Mouse (Mus musculus) CD4-positive, CD25-positive, alpha-beta regulatory T cell, adult 4 months (primary cell): ENCODE data around the gene Hrh1. TPM values are rescaled to one million over a fixed set of nuclear protein-coding genes. Genes with fewer than 3 reads are reported as not detected.
"Not testable (repeated sequence)": the region's sequence is repeated elsewhere in the genome, so short reads cannot be mapped to it uniquely, and the experiment has no call there.

ENCODE experiments used
- ATAC-seq: one replicate; pipeline ENCODE4 v1.8.0; 2017
- polyA plus RNA-seq, 2 experiments: library from polyadenylated mRNA; unstranded; fragments of 100-300 nt; shearing (Covaris generic); gene quantifications; one replicate each; pipeline ENCODE4 v1.2.1; 2017

The Hrh1 gene
- polyA plus RNA-seq, 2 experiments from 2014 or later = not detected

GRCm38 (mm10) chr6:114462747-114463146, 65.0 kb downstream of the Hrh1 start:
- ATAC-seq = no peak

GRCm38 (mm10) chr6:114473541-114473940, 75.8 kb downstream of the Hrh1 start:
- no peak for ATAC-seq

DNA sequence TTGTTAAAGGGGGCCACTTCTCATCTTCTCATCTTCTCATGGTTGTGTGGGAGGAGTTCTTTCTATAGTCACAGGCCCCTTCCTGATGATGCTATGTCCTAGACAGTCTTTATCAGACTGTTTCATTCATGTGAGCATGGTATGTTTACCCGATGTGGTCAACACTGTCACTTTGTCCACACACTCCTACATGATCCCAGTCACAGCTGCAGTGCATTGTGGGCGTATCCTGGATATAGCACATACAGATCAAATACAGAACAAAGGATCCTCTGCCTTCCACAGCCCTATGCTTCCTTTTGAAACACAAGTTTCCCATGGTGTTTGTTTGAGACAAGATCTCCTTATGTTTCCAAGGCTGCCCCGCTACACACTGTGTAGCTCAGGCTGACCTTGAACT, 76.3 kb downstream of the Hrh1 start:
- ATAC-seq = no peak

DNA sequence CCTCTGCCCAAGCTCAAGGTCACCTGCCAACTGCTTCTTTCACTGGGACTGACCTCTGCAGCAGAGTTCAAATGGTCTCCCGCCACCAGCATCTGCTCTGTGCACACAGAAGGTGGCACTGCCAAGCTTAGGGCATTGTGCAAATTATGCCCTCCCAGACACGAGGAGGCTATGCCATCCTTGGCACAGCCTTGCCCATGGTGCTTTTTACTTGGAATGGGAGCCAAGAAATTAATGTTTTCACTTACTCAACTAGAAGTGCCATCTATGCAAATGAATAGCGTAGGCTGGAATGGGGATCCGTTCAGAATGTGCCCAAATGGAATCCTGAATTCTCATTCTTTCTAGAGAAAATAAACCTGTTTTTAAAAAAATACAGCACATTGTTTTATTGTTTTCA, 77.2 kb downstream of the Hrh1 start:
- no peak for ATAC-seq

GRCm38 (mm10) chr6:114478771-114479170, 81.0 kb downstream of the Hrh1 start:
- no peak for ATAC-seq

GRCm38 (mm10) chr6:114479644-114480410, 82.1 kb downstream of the Hrh1 start:
- no peak for ATAC-seq

- no peak for ATAC-seq
These were observed 91.6 kb downstream of the Hrh1 start for GRCm38 (mm10) chr6:114489371-114489770.

DNA sequence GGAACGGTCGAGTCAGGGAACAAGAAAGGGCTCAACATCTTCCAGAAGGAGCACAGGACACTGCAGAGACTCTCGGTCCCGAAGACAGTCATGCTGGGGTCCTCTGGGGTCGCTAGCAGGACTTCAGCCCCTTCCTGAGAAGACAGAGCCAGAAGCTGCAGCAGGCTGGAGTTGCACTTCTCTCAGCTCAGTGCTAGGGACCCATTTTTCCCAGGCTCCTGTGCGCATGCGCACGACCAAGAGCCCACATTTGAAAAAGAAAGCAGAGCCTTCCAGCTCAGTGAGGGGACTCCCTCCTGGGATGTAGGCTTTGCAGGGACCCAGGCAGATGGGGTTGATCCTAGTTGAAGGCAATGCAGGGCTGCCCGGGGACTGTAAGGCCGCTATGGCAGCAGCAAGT, 94.9 kb downstream of the Hrh1 start:
- not testable (repeated sequence) for ATAC-seq

- ATAC-seq = not testable (repeated sequence)
These were observed 97.3 kb downstream of the Hrh1 start for GRCm38 (mm10) chr6:114494987-114495386.

DNA sequence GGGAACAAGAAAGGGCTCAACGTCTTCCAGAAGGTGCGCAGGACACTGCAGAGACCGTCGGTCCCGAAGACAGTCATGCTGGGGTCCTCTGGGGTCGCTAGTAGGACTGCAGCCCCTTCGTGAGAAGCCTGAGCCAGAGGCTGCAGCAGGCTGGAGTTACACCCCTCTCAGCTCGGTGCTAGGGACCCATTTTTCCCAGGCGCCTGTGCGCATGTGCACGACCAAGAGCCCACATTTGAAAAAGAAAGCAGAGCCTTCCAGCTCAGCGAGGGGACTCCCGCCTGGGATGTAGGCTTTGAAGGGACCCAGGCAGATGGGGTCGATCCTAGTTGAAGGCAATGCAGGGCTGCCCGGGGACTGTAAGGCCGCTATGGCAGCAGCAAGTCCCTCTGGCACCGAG, 116.3 kb downstream of the Hrh1 start:
- not testable (repeated sequence) for ATAC-seq

DNA sequence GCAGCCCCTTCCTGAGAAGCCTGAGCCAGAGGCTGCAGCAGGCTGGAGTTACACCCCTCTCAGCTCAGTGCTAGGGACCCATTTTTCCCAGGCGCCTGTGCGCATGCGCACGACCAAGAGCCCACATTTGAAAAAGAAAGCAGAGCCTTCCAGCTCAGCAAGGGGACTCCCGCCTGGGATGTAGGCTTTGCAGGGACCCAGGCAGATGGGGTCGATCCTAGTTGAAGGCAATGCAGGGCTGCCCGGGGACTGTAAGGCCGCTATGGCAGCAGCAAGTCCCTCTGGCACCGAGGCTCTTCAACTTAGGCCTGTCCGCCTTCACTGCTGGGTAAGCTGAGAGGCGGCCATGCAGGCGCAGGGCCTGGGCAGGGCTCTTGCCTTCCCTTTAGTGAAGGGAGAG, 131.0 kb downstream of the Hrh1 start:
- ATAC-seq = not testable (repeated sequence)

Other genes starting within 250 kb of the Hrh1 start
- gene Slc6a1, start 115.3 kb upstream of the Hrh1 start, polyA plus RNA-seq = under 1 TPM in 1 of 2 experiments, not detected in 1; 0.12 TPM
- gene Atg7, start 245.2 kb downstream of the Hrh1 start, polyA plus RNA-seq = 10 to 100 TPM; 26.4 to 41.8 TPM